Mouse (Mus musculus): ENCODE data around the gene Trim8. TPM values are rescaled to one million over a fixed set of nuclear protein-coding genes. Genes with fewer than 3 reads are reported as not detected.

The Trim8 gene
- total and polyA plus RNA-seq, 3 experiments: 4.4 to 24.9 (median 12.0) TPM

DNA sequence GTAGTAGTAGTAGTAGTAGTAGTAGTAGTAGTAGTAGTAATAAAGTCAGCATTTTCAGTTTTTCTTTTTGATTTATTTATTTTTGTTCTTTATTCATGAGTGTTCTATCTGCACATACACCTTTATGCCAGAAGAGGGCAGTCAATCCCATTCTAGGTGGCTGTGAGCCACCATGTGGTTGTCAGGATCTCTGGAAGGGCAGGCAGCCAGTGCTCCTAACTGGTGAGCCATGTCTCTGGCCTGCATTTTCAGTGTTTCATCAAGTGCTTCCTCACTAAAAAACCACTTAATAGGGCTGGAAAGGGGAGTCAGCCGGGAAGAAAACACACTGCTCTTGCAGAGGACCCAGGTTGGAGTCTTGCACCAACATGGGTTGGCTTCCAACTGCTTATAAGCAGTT, 60.6 kb downstream of the Trim8 start:
- Histone ChIP-seq H3K4me2 (ENCODE audit: insufficient read depth, low read depth, poor library complexity, severe bottlenecking) (no peak overlapping the region), H3K9ac (ENCODE audit: insufficient read depth, low read depth) (no peak overlapping the region), H3K27ac (ENCODE audit: insufficient read depth, low read depth) (no peak overlapping the region), H3K36me3 (replicated peaks in 1 of 2; ENCODE audit: control insufficient read depth in 1 of 2, insufficient read depth in 1 of 2, low read length in 1 of 2) (peaks cover under 1 to 9% of the 10 kb centered on the region in 2 experiments), H3K27me3 (replicated peaks) (no peaks in the 10 kb centered on the region), H3K9me3 (replicated peaks; ENCODE audit: low read length) (no peaks in the 10 kb centered on the region), H3K4me3 (replicated peaks in 1 of 3; ENCODE audit: low read depth in 2 of 3, low read length in 2 of 3, poor library complexity in 1 of 3) (no peak overlapping the region), H3K79me2 (replicated peaks; ENCODE audit: control insufficient read depth, extremely low read depth, insufficient read depth, poor library complexity, severe bottlenecking) (no peaks in the 10 kb centered on the region), H3K4me1 (ENCODE audit: control insufficient read depth in 1 of 2, insufficient read depth in 2 of 2) (peaks cover 8 to 31% of the 10 kb centered on the region in 2 experiments)
- in situ Hi-C loops (cut with MboI; ENCODE audit: low pct_ligation_motif_present, low pct_unique_long_range_greater_than_20kb, low sequenced_read_pairs) (no loop called here), dilution Hi-C loops (cut with MboI; ENCODE audit: extremely low pct_ligation_motif_present, extremely low pct_unique_long_range_greater_than_20kb, low sequenced_read_pairs) (no loop called here)
- DNase-seq (ENCODE audit: extremely low read depth): peak; percentile 74
- TF ChIP-seq KAT2A (IDR thresholded peaks at IDR 0.05; ENCODE audit: insufficient replicate concordance, low read length) (no peak), JUND (conservative IDR thresholded peaks at IDR 0.05; ENCODE audit: low read depth, low read length) (no peak), PAX5 (IDR thresholded peaks at IDR 0.05; ENCODE audit: low read length) (no peak), JUN (IDR thresholded peaks at IDR 0.05; ENCODE audit: insufficient read depth, low read depth, low read length) (no peak), ZNF384 (IDR thresholded peaks at IDR 0.05; ENCODE audit: low read depth, low read length) (no peak), CHD2 (IDR thresholded peaks at IDR 0.05; ENCODE audit: low read length) (no peak), MAZ (IDR thresholded peaks at IDR 0.05; ENCODE audit: low read depth, low read length) (no peak), CTCF (conservative IDR thresholded peaks at IDR 0.05 in 1 of 2, IDR thresholded peaks at IDR 0.05 in 1 of 2; ENCODE audit: low read depth in 2 of 2, low read length in 2 of 2) (peak; percentile 30 to 95), POLR2A (IDR thresholded peaks at IDR 0.05; ENCODE audit: low read depth, low read length) (0 out of 2 replicates have a peak, but pooled peaks have one; percentile 20), SIN3A (IDR thresholded peaks at IDR 0.05; ENCODE audit: low read length) (no peak), MEF2A (IDR thresholded peaks at IDR 0.05; ENCODE audit: borderline replicate concordance, low read depth, low read length) (no peak), TCF12 (IDR thresholded peaks at IDR 0.05; ENCODE audit: low read depth, low read length) (no peak), ETS1 (conservative IDR thresholded peaks at IDR 0.05; ENCODE audit: low read depth, low read length) (no peak), POLR2AphosphoS2 (IDR thresholded peaks at IDR 0.05; ENCODE audit: low read depth, low read length) (no peak), USF1 (IDR thresholded peaks at IDR 0.05; ENCODE audit: low read depth, low read length) (no peak), ZC3H11A (IDR thresholded peaks at IDR 0.05; ENCODE audit: low read depth, low read length) (no peak), ELF1 (IDR thresholded peaks at IDR 0.05; ENCODE audit: low read depth, low read length) (no peak), TBP (conservative IDR thresholded peaks at IDR 0.05; ENCODE audit: low read depth, low read length) (no peak), NELFE (IDR thresholded peaks at IDR 0.05; ENCODE audit: low read depth, low read length) (no peak), CHD1 (IDR thresholded peaks at IDR 0.05; ENCODE audit: low read depth, low read length) (no peak), MAX (IDR thresholded peaks at IDR 0.05; ENCODE audit: low read length) (peak; percentile 81), BHLHE40 (IDR thresholded peaks at IDR 0.05; ENCODE audit: low read depth, low read length) (no peak), RCOR1 (conservative IDR thresholded peaks at IDR 0.05; ENCODE audit: low read depth, low read length) (no peak), MXI1 (IDR thresholded peaks at IDR 0.05; ENCODE audit: low read depth, low read length) (peak; percentile 71; the same call in 1 of the 2 replicates), MAFK (IDR thresholded peaks at IDR 0.05; ENCODE audit: insufficient replicate concordance, low read length) (no peak; the same call in 1 of the 2 replicates), HCFC1 (IDR thresholded peaks at IDR 0.05; ENCODE audit: low read depth, low read length) (no peak), E2F4 (IDR thresholded peaks at IDR 0.05; ENCODE audit: insufficient replicate concordance, low read depth, low read length) (no peak), MYC (IDR thresholded peaks at IDR 0.05; ENCODE audit: low read depth, low read length) (peak; percentile 99), NRF1 (IDR thresholded peaks at IDR 0.05; ENCODE audit: low read depth, low read length) (no peak), EP300 (IDR thresholded peaks at IDR 0.05; ENCODE audit: low read length) (no peak), USF2 (conservative IDR thresholded peaks at IDR 0.05; ENCODE audit: low read depth, low read length) (no peak), IRF4 (IDR thresholded peaks at IDR 0.05; ENCODE audit: low read depth, low read length) (peak; percentile 19; the same call in 1 of the 2 replicates), RAD21 (IDR thresholded peaks at IDR 0.05; ENCODE audit: low read depth, low read length) (peak; percentile 55), UBTF (IDR thresholded peaks at IDR 0.05; ENCODE audit: low read depth, low read length) (no peak), GABPA (IDR thresholded peaks at IDR 0.05; ENCODE audit: insufficient replicate concordance, low read depth, low read length) (no peak), ZMIZ1 (IDR thresholded peaks at IDR 0.05; ENCODE audit: low read depth, low read length) (no peak), SMC3 (IDR thresholded peaks at IDR 0.05; ENCODE audit: low read depth, low read length) (peak; percentile 69), ZKSCAN1 (IDR thresholded peaks at IDR 0.05; ENCODE audit: borderline replicate concordance, low read depth, low read length) (no peak)
